Mouse (Mus musculus) cerebellum, adult 18-20 months (tissue): ENCODE results near the gene Sub1.

ENCODE experiments used
- DNase-seq, 2 experiments: peaks; one replicate each; pipeline ENCODE4 v3.0.0; 2021

The Sub1 gene

DNA sequence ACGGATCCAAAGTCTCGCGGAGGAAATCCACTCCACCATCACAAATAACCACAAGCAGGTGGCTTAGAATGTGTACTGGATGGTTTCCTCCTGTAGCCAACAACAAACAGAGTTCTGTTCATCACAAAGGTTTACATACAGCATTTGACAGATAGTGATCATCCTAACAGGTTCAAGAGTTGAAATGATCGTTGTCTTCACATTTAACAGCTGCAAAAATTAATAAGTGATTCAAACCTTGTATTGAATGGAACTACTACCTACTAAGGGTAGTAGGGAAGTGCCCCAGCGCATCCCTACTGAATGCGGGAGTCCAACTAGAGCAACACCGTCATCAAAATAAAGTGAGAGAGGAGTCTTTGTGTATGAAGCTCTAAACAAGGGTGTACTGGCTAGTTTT is at the start of gene Sub1:
Sub1 (minus strand) TSS at position 101 of the 400 bp plus-strand sequence.
- no peak for DNase-seq

DNA sequence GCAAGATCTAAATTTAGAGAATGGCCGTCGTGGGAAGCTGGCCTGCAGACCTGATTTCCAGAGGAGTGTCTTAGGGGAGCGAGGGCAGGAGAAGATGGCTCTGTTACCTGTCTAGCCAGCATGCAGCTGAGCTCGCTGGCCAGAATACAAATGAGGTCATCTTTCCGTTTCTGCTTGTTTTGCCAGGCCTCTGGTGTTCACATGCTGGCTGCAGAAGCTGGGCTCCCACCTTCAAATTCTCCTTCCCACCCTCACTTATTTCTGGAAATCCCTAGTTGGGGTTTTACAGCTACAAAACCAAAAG is 43.6 kb upstream of the Sub1 start:
- no peak for DNase-seq

DNA sequence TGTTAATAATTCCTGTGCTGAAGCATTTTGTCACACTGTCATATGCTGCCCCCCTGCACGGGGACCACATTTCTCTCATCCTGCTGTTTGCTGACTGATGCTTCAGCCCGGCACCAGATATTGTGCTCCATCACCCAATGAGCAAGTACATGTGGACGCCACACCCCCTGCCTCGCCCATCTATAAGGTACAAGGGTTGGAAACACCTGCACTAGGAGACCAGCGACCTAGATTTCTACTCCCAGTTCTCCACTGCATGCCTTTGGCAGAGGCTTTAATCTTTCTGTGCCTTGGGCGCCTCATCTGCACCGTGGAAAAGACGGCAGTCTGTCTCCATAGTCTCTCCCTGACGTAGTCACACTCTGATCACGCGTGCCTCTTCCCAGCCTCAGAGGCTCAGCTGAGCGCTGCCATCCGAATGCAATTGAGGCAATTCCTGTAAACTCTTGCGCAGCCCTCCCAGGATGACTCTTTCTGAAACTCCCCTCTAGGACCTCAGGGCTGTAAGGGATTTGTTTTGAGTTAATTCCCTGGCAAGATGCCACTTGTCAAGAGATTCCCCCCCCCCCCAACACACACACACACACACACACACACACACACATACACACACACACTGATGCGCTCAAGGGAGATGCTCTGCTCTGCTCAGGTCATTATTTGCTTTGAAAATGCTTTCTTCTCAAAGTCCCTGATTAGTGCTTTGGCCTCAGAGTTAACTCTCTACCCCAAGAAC is 43.1 kb upstream of the Sub1 start:
- DNase-seq = no peak

DNA sequence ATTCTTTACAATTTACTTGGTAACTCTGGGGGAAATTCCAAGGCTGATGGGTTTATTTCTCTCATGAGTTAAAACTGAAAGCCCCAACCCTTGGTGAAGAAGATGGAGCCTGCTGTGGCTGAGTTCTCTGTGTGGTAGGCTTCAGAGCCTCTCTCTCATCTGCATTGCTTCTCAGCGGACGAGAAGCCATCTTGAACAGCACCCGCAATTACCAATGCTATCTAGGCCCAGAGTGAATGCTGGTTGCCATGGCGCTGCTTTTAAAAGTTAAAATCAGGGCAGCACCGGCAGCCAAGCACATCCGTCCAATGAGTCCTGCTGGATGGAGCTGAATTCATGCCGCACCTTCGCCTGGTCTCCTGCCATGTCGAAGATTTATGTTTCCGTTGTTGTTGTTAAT is 42.5 kb upstream of the Sub1 start:
- DNase-seq = no peak

DNA sequence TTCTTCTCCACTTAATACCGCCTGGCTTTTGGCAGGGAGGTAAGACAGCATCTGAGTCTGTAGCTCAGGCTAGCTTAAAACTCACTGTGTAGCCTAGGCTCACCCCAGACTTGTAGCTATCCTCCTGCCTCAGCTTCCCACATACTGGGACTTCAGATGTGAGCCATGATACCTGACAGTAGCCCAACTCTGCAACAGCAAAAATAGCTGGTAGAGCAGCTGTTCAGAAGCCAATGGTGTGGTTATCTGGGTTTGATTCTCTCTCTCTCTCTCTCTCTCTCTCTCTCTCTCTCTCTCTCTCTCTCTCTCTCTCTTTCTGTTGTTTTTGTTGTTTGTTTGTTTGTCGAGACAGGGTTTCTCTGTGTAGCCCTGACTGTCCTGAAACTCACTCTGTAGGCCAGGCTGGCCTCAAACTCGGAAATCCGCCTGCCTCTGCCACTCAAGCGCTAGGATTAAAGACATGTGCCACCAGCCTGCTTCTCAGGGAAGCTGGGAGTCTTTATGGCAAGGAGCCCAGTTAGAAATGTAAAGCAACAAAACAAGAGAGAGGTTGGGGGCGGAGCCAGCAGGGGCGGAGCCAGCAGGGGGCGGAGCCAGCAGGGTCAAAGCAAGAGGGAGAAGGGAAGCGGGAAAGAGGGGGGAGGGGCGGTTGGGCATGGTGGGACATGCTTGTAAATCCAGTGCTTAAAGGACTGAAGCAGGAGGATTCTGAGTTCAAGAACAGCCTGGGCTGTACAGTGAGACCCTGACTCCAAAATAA is 41.3 kb upstream of the Sub1 start:
- no peak for DNase-seq

DNA sequence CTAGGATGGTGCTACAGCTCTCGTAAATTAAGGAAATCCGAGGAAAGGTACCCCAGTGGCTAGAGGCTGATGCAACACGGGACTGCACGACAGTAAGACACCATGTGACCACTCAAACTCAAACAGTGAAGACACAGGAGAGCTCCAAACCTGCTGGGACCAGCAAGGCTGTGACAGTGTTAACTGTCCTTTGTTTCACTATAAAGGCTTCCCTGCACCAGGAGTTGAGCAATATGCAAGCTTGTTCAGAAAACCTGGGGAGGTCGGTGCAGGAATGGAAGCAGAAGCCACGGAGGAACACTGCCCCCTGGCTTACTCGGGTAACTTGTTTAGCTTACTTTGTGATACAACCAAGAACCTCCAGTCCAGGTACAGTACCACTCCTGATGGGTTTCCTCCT is 40.4 kb upstream of the Sub1 start:
- DNase-seq = no peak

DNA sequence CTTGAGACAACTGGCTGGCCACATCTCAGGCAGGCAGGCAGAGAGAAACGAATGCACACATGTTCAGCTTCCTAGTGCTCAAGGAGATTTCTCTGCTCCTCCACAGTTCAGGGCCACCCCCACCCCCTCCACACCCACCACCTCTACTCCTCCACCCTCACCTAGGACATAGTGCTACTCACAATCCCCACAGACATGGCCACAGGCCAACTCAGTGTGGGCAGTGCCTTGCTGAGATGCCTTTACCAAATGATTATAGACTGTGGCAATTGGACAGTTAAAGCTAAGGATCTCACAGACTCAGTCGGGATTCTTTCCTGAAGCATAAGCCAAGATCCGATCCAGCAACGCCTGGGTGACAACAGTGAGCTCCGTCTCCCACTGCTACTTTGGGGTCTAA is 39.9 kb upstream of the Sub1 start:
- DNase-seq = no peak

DNA sequence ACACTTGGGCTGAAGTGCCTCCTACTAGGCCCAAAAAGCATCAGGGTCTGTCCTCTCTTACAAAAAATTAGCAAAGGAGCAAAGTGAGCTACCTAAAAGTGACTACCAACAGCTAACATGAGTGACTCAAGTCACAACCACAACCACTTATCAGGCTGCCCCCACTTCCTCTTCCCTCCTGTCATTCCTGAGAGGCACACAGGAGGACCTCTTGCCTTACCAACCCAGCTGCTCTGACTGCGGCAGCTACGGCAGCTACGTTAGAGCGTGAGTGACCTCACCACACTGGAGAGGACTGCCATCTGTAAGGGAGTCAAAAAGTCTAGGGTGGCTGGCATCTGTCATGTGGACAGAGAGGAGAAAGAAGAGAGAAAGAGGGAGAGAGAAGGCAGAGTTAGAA is 37.5 kb upstream of the Sub1 start:
- no peak for DNase-seq

DNA sequence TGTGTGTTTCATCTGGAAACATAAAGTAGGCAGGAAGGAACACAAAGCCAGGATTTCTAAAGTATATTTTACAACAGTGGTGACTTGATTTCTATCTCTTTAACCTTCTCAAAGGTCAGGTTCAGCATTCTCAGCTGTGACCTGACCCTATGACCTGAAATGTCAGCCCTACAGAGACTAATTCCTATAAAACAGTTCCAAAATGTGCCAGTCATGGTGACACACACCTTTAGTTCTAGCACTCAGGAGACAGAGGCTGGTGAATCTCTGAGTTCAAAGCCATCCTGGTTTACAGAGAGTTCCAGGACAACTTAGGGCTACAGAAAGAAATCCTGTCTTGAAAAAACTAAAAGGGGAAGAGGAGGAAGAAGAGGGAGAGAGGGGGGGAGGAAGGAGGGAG is 36.4 kb upstream of the Sub1 start:
- DNase-seq = no peak

DNA sequence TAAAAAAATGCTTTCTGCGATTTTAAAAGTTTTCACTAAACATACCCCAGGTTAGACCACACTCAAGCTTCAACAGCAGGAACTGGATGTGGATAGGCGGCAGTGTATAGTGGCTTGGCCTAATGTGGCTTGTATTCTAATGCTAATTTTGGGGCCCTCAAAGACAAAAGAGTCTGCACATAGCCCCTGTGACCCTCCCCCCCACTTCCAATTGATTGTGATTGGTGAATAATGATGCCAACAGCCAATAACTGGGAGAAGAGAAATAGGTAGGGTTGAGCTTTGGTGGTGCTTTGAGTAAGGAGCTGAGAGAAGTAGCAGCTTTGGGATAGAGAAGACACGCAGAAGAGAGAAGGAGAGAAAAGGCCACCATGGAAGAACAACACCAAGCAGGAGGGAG is 35.7 kb upstream of the Sub1 start:
- DNase-seq = no peak

DNA sequence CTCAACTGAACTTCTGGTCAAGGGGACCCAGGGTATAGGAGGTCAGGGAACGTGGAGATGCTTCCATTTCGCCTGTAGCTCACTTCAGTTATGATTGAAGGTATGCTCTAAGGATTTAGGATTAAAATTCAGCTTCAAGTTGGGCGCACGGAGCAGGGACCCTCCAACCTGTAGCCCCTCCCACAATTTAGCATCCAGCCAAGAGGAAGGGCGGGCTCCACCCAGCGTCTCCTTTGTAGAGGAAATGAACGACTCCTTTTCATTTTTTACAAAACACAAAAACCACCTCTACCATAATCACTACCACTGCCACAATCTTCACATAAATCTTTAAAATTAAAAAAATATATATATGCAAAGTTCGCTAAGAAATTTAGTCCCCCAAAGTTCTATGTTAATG is 35.1 kb upstream of the Sub1 start:
- no peak for DNase-seq

DNA sequence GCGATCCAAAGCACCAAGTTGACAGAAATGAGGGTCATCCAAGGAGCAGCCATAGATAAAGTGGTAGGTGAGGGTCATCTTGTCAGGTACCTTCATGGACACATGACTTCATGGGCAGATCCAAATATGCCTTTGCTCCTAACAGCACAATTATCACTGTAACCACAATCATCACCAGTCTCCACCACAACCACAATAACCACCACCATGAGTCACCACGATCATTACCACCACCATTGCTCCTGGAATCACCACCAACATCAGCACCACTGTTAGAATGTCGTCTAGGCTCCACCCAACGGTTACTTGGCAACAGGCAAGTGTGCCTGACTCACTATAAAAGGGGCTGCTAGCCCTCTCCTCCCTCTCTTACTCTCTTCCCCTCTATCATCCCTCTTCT is 33.4 kb upstream of the Sub1 start:
- DNase-seq = no peak

DNA sequence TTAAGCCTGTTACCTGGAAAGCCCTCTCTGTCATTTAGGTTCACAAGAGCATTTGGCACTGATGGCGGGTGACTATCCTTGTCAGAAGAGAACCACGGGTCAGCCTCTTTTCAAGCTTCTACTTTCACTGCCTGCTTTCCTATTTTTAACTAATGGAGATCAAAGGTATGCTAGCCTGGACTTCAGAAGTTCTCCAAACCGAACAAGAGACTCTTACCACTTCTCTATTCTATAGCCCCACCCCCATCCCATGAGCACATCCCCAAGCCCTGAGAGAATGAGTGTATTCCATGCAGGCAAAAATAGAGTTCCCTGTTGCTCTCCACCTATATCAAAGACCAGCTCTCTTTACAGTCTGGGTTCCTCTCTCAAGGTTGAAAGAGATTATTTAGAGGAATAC is 31.0 kb upstream of the Sub1 start:
- DNase-seq = no peak

DNA sequence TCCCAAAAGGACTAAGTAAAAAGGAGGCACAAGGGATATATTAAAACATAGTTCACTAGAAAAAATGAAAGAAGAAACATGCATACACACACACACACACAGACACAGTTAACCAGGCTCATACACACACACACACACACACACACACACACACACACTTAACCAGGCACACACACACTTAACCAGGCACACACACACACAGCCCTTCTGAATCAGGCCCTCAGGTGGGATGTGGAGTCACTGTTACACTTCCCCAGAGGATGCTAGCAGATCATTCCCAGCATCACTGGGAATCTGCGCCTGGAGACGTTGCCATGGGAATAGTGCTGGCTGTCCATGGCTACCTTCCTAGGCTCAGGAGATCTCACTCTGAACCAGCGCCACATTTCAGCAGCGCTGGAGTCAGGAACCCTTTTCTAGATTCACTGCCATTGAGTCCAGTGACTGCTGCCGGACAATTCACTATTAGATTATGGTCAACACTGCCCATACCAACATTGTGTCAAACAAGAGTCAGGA is 30.2 kb upstream of the Sub1 start:
- DNase-seq = no peak

DNA sequence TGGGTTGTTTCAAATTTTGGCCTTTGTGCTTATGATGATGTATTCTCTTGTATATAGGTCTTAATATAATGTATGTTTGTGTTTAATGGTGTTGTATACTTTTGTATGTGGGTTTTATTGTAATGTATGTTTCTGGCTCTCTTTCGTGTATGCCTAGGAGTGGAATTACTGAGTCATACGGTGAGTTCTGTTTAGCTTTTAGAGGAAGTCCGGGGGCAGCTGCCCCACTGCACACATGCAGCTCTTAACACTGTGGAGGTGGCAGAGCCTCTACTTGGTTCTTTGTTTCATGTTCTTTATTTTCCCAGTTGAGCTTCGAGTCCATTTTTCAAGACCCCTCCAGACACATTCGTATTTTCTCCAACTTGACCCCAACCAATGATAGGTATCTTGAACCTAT is 29.2 kb upstream of the Sub1 start:
- no peak for DNase-seq

DNA sequence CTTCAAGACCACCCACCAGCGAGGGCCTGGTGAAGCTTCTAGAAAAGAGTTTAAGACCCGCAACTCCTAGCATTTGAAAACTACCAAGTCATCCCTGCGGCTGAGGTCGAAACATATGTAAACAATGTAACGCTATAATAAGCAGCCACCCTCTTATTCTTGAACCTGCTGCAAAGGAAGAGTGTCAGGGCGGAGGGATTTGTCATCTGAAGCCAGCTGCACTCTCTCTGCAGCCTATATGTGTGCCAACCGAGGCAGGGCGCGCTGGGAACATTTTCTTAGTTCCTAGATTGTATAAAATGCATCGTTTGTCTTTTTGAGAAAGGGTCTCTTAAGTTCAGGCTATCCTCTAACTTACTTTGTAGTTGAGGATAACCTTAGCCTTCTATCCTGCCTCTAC is 28.6 kb upstream of the Sub1 start:
- DNase-seq = no peak

DNA sequence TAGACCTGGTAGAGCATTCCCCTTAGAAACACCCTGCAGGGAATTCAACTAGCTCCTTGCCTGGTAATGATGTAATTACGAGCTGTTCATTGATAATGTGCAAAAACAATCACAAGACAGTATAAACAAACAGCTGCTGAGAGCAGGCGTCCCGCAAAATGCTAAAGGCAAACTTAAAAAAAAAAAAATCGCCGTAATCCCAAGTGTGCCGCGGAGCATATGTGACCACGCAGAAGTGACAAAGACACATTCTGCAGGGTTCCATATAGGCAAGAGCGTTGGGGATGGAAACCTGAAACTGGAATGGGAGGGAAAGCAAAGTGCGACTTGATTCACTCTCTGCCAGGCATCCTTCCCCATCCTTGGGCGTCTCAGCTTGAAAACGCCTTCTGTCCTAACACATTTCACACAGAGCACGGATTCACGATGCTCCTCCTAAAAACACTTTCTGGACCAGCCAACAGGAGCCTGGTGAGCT is 28.0 kb upstream of the Sub1 start:
- no peak for DNase-seq

DNA sequence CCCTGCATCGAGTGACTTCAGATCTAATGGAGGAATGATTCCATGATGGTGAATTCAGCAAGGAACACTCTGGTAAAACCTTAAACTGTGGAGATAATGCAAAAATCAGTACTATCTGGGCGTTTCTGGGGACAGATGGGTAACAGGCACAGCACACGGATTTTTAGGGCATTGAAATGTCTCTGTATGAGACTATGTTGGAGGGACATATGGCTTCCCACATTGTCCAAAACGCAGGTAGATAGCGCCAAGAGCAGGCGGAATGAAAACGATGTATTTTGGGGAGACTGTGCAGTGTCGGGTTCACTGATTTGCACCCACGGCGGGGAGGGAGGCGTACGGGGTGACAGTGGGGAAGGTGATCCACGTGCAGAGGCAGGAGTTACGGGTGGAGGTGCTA is 22.7 kb upstream of the Sub1 start:
- DNase-seq = no peak

DNA sequence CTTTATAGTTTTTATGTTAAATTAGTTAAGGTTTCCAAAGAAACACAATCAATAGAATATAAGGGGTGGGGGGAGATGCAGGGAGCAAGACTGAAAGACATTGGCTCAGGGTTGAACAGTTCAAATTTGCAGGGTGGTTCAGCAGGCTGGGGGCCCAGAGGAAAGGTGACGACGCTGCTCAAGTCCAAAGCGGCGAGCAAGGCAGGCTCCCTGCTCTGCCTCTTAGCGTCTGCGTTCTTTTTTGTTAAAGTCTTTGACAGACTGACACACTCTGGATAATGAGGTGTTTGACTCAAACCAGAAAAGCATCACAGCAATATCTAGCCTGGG is 21.6 kb upstream of the Sub1 start:
- no peak for DNase-seq

DNA sequence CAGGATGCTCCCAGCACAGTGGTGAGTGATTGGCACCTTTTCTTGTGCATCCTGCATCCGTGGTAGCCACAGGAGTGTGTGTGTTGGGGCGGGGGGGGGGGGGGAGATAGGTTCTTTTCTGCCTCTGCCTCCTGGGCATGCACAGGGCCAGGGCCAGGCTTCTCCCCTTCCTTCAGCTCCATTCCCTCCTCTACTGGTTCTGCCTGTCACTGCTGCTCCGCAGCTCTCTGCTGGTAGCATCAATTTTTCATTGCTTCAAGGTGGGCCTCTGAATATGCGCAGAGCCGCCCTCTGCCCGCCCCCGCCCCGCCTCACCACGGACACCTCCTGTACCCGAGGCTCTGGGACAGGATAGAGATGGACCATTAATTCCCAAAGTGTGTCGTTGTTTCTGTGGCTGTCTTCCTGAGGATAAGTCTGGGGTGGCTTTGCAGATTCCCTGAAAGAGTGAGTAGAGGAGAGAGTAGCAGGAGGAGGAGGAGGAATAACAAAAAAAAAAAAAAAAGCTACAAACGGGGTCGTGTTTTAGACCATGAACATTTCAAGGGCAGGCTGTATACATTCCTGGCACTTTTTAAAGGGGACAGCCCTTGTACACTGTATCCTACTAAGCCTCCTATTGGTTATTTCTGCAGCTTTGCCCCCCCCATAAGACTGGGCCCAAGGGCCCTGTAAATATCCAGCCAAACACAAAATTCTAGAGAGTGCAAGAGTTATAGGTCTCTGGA is 21.1 kb upstream of the Sub1 start:
- no peak for DNase-seq

DNA sequence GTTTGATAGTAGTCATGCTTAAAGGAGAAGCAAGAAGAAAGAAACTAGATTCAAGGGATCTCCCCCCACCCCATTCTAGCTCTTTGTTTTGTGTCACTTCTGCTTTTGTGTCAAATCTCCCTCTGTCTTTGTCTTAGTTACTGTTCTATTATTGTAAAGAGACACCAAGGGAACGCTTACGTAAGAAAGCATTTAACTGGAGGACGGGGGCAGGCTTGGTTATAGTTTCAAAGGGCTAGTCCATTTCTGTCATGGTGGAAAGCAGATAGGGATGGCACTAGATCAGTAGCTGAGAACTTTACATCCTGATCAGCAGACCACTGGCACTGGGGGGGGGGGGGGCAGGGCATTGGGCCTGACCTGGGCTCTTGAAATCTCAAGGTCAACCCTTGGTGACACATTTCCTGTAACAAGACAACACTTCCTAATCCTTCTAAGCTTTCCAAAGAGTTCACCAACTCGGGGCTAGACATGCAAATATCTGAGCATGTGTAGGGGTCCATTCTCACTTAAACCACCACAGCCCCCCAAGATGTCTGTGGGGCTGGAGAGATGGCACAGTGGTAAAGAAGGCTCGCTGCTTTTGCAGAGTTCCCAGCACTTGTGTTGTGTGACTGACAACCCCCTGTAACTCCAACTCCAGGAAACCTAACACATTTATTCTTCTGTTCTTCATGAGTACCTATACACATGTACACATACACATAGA is 17.6 kb upstream of the Sub1 start:
- DNase-seq = no peak

DNA sequence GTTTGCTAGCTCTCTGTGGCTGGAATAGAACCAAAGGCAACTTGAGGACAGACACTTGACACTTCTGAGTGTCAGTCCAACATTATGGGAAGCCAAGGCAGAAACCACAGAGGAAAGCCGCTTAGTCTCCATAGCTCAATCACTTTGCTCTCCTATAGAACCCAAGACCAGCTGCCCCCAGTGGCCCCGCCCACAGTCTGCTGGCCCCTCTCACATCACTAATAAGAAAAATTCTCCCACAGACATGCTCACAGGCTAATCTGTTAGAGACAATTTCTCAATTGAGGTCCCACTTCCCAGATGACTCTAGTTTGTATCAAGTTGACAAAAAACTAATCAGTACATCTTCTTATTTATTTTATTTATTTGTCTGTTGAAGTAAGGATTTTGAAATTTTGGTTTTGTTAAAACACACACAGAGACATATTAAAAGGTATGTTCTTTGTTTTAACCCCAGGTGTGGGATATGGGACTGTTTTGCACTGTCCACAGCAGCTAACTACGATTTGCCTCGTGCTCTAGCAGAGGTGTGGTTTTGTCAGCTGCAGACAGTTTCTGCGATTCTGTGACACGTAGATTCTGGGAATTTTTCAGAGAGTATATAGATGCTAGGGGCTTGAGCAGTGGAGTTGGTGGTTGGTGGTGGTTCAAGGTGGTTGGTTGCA is 16.9 kb upstream of the Sub1 start:
- no peak for DNase-seq

DNA sequence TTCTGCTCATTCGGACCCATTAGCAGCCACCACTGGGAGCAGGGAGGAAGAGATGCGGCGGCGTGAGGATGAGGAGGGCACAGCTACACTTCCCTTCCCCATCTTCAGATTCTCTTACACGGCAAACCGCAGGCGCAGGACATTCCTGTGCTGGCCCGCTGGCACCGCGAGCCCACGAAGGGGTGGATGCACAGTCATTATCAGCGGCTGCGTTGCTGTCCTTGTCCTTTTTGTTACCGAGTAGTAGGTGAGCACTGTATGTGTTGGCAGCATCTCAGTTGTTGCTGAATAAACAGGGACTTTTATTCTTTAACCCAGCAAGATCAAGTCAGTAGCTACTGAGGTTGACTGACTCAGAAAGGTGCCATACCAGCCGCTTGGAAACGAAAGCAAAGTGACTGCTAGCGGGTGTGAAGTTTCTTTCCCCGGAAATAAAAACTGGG is 13.8 kb upstream of the Sub1 start:
- no peak for DNase-seq
